Mouse (Mus musculus): ENCODE data around the gene Mocs2. TPM values are rescaled to one million over a fixed set of nuclear protein-coding genes. Genes with fewer than 3 reads are reported as not detected.

Mocs2 gene
- polyA plus RNA-seq (2012; ENCODE audit: low replicate concordance): 0.85 and 2.6 TPM in 2 replicates

GRCm38 (mm10) chr13:114817751-114818360, at the start of gene Mocs2:
Gene Mocs2, plus strand, starts transcription at chr13:114818236.

Other genes starting within 250 kb of the Mocs2 start
- 0.55 and 0.79 TPM in 2 replicates for gene Itga2, start 113.9 kb downstream of the Mocs2 start, polyA plus RNA-seq (2012; ENCODE audit: low replicate concordance)